Mouse (Mus musculus) testis, adult 2 months (tissue): ENCODE data around the gene Rapgef2.

Experiments used
- CTCF ChIP-seq: fragments of 200-500 bp; IDR thresholded peaks from 2 replicates; pipeline ENCODE4 v1.5.1; 2012; ENCODE audit warnings: low read depth, mild to moderate bottlenecking, inconsistent platforms, low read length, moderate library complexity; ENCODE audit not compliant: control insufficient read depth, insufficient read depth, insufficient replicate concordance
- POLR2A ChIP-seq: fragments of 200-500 bp; IDR thresholded peaks from 2 replicates; pipeline ENCODE4 v1.6.1; 2012; ENCODE audit warnings: low read depth, mild to moderate bottlenecking, inconsistent platforms, low read length, moderate library complexity; ENCODE audit not compliant: control insufficient read depth

DNA sequence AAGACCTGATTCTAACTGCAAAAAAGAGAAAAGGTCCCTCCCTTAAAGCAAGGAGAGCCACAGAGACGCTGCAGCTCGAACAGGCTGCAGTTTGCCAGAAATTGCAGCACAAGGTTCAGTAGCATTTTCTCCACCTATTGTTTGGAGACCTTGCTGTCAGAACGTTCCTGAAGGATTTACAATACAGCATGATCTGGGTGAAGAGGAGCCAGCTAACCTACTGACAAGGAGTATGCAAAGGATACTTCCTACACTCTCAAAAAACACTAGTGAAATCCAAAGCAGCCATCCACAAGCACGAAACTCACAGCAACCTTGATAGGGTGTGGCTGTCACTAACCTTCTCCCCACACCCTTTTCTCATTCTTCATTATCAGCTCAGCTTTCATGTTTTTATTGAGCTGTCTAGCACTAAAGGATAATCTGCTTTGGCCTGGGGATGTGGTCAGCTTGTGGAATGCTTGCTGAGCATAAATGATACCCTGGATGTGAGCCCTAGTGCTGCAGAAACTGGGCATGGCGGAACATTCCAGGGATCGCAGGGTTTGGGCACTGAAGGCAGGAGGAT lies 124.4 kb downstream of the Rapgef2 start:
- no peak for TF ChIP-seq CTCF
- TF ChIP-seq POLR2A = no peak
